Mouse (Mus musculus) erythroblast, embryonic 14.5 days (primary cell): ENCODE results near the gene Atp13a3.

Experiments
- GATA1 ChIP-seq: IDR thresholded peaks from 2 replicates; pipeline ENCODE4 v1.6.1; 2012; ENCODE audit warnings: low read length, inconsistent platforms, mixed read lengths
- TAL1 ChIP-seq: IDR thresholded peaks from 3 replicates; pipeline ENCODE4 v1.6.1; 2012; ENCODE audit warnings: low read length, inconsistent platforms, mixed read lengths

DNA sequence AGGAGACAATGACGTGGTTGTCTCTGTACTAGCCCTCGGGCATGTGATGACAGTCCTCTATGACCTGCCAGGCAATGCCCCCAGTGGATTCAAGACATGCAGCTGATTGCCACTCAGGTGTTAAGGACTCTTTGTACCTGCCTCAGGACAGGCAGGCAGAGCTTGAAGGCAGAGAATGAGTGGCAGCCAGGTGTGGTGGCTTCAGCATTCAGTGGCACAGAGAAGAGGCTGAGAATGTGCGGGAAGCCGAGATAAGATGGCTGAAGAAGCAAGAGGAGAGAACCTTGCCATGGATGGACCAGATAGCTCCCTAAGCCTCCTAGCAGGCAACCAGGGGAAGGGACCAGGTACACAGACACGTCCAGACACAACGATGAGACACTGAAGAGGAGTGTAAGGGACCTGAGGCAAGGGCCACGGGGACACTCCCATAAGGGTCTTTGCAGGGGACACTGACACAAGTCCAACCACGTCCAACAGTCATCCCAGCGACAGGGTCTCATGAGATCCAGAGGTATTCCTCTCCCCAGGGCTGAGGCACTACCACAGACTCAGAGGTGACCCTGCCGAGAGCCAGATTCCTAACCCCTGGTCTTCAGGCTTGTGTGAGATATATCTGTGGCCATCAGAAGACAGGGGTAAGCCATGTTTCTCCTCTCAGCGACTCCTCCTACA is 109.0 kb downstream of the Atp13a3 start:
- no peak for TF ChIP-seq TAL1
- TF ChIP-seq GATA1 = no peak
